Mouse (Mus musculus) hindbrain, embryonic 11.5 days (tissue): ENCODE results near the gene Rab3gap1. TPM values are rescaled to one million over a fixed set of nuclear protein-coding genes. Genes with fewer than 3 reads are reported as not detected.

Experiments
- ATAC-seq: fragments of 200-750 bp; cut with Nextera tagmentation; 2 replicates; pipeline ENCODE4 v1.8.0; 2017; ENCODE audit warnings: mild to moderate bottlenecking, moderate TSS enrichment, moderate library complexity; ENCODE audit not compliant: low FRiP score
- DNase-seq: peaks from one replicate; pipeline ENCODE4 v3.0.0-alpha.2; 2015; ENCODE audit warnings: low spot score
- H3K27ac ChIP-seq: fragments of 300-500 bp; sonication (generic); 2 replicates; pipeline ENCODE4 v1.5.1; 2014; ENCODE audit warnings: mild to moderate bottlenecking, low read depth, low read length
- H3K27me3 ChIP-seq: fragments of 300-500 bp; sonication (generic); 2 replicates; pipeline ENCODE4 v1.6.1; 2014; ENCODE audit warnings: mild to moderate bottlenecking, low read length, moderate library complexity, mixed read lengths; ENCODE audit not compliant: control insufficient read depth, insufficient read depth
- H3K36me3 ChIP-seq: fragments of 300-500 bp; sonication (generic); 2 replicates; pipeline ENCODE4 v1.6.1; 2014; ENCODE audit warnings: mild to moderate bottlenecking, low read length, moderate library complexity, mixed read lengths; ENCODE audit not compliant: control insufficient read depth, insufficient read depth
- H3K4me1 ChIP-seq: fragments of 300-500 bp; sonication (generic); replicated peaks from 2 replicates; pipeline ENCODE4 v1.6.1; 2014; ENCODE audit warnings: low read length, mixed read lengths; ENCODE audit not compliant: control insufficient read depth, insufficient read depth
- H3K4me2 ChIP-seq: fragments of 300-500 bp; sonication (generic); replicated peaks from 2 replicates; pipeline ENCODE4 v1.6.1; 2014; ENCODE audit warnings: mild to moderate bottlenecking, low read depth, low read length
- H3K4me3 ChIP-seq: fragments of 300-500 bp; sonication (generic); 2 replicates; pipeline ENCODE4 v1.5.1; 2014; ENCODE audit warnings: low read depth, low read length
- H3K9ac ChIP-seq: fragments of 300-500 bp; sonication (generic); 2 replicates; pipeline ENCODE4 v1.6.1; 2014; ENCODE audit warnings: low read depth, low read length
- H3K9me3 ChIP-seq: fragments of 300-500 bp; sonication (generic); 2 replicates; pipeline ENCODE4 v1.6.1; 2016; ENCODE audit warnings: low read length; ENCODE audit not compliant: control insufficient read depth
- WGBS: fragments of 180-500 bp; shearing (Covaris S2); extraction: QIAGEN DNeasy Blood & Tissue Kit; methylation state at CpG from one replicate; pipeline ENCODE4 v1.1.7; 2014; 5-methylcytosine and 5-hydroxymethylcytosine counted together
- polyA plus RNA-seq: library from polyadenylated mRNA; unstranded; fragments of >200 nt; fragmentation: Nextera tagmentation; extraction: Ambion mirVana; gene quantifications from 2 replicates; pipeline ENCODE4 v1.2.1, GENCODE M21; 2014

Gene Rab3gap1
- 15.2 and 15.3 TPM in 2 replicates for polyA plus RNA-seq

GRCm38 (mm10) chr1:127868300-127869261 is at the start of gene Rab3gap1:
TSS of gene Rab3gap1 (plus strand) at chr1:127868773.
- Histone ChIP-seq H3K9ac (peak within 1 kb of the TSS; percentile 56), H3K4me3 (peak within 1 kb of the TSS; percentile 53), H3K9me3 (no peaks in the 10 kb centered on the region), H3K27ac (0 out of 2 replicates have a peak within 1 kb of the TSS, but pooled peaks have one; percentile 1), H3K27me3 (no peaks in the 10 kb centered on the region), H3K4me2 (peak within 1 kb of the TSS; percentile 58), H3K36me3 (no peaks in the 10 kb centered on the region), H3K4me1 (no peaks in the 10 kb centered on the region)
- ATAC-seq (peak; percentile 99), DNase-seq (peak; percentile 93)
- 12% methylated on average over 47 of the region's 47 CpGs for WGBS

GRCm38 (mm10) chr1:127827325-127827724 is 41.2 kb upstream of the Rab3gap1 start:
- Histone ChIP-seq H3K9me3 (no peaks in the 10 kb centered on the region), H3K9ac (no peak overlapping the region), H3K27ac (no peak overlapping the region), H3K4me1 (no peaks in the 10 kb centered on the region), H3K27me3 (no peaks in the 10 kb centered on the region), H3K36me3 (no peaks in the 10 kb centered on the region), H3K4me2 (no peak overlapping the region), H3K4me3 (no peak overlapping the region)
- 28% methylated on average over 2 of the region's 2 CpGs for WGBS
- ATAC-seq = no peak
- peak; percentile 57 for DNase-seq

DNA sequence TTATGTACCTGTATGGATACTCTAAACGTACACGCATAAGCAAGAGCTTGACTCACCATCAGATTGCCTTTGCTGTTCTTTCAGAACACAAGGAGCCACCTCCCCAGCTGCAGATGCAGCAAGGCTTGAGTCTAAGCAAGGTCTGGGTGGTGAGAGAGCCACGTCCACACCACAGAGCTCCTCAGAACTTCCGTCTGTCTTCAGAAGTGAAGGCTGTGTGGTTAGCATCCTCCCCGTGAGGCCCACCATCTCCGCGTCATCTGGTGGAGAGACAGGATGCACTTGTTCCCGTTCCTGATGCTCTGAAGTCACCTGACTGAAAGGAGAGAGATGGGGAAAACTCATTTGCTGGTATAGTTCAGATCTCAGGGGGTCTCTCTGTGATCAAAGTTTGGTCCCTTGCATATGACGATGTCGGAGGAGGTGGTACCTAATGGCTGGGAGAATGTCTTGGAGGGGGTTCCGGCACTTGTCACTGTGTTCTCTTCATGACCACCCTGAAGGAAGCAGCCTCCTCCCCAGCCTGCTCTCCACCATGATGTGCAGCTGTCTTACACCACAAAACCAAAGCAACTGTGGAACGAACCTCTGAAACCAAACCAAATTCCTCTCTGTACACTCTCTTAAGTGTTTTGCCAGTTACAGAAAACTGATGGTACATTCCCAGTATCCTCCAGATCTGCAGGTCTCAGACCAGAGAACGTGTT is 38.2 kb upstream of the Rab3gap1 start:
- H3K4me2 ChIP-seq = no peak overlapping the region
- no peaks in the 10 kb centered on the region for H3K9me3 ChIP-seq
- no peak overlapping the region for H3K27ac ChIP-seq
- WGBS = 90% methylated on average over 13 of the region's 13 CpGs
- H3K4me3 ChIP-seq = no peak overlapping the region
- no peaks in the 10 kb centered on the region for H3K4me1 ChIP-seq
- no peak for DNase-seq
- no peaks in the 10 kb centered on the region for H3K27me3 ChIP-seq
- H3K36me3 ChIP-seq = no peaks in the 10 kb centered on the region
- no peak overlapping the region for H3K9ac ChIP-seq
- ATAC-seq = no peak

GRCm38 (mm10) chr1:127833714-127834113 is 34.9 kb upstream of the Rab3gap1 start:
- no peak for DNase-seq
- Histone ChIP-seq H3K4me2 (no peak overlapping the region), H3K27me3 (no peaks in the 10 kb centered on the region), H3K9me3 (no peaks in the 10 kb centered on the region), H3K4me1 (no peaks in the 10 kb centered on the region), H3K9ac (no peak overlapping the region), H3K27ac (no peak overlapping the region), H3K36me3 (no peaks in the 10 kb centered on the region), H3K4me3 (no peak overlapping the region)
- 64% methylated on average over 2 of the region's 2 CpGs for WGBS
- no peak for ATAC-seq

- WGBS = 74% methylated on average over 4 of the region's 4 CpGs
- H3K27ac ChIP-seq = no peak overlapping the region
Observed at GRCm38 (mm10) chr1:127834202-127834601, 34.4 kb upstream of the Rab3gap1 start.

DNA sequence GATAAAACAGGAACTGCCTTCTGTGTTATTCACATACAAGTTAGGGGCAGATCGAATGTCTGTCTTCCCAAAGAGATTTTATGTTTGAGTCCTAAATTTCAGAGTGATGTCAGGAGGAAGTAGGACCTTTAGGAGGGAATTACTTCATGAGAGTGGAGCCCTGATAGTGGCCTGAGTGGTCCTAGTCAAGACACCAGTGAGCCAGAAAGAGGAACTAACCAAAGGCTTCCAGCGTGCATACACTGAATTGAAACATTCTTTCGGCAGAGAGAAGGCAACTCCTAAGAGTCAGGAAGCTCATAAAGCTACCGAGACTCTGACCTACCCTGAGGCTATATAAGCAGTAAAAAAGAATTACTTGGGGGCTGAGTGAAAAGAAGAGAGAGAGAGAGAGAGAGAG is 32.0 kb upstream of the Rab3gap1 start:
- Histone ChIP-seq H3K9ac (no peak overlapping the region), H3K27ac (no peak overlapping the region), H3K27me3 (no peaks in the 10 kb centered on the region), H3K9me3 (no peaks in the 10 kb centered on the region), H3K4me3 (no peak overlapping the region), H3K36me3 (no peaks in the 10 kb centered on the region), H3K4me2 (no peak overlapping the region), H3K4me1 (no peaks in the 10 kb centered on the region)
- WGBS = 74% methylated on average over 4 of the region's 4 CpGs
- DNase-seq (no peak), ATAC-seq (no peak)

More at GRCm38 (mm10) chr1:127834202-127834601, 34.4 kb upstream of the Rab3gap1 start:
- H3K4me1 ChIP-seq = no peaks in the 10 kb centered on the region
- ATAC-seq (no peak), DNase-seq (no peak)
- no peak overlapping the region for H3K9ac ChIP-seq
- no peaks in the 10 kb centered on the region for H3K27me3 ChIP-seq
- no peak overlapping the region for H3K4me3 ChIP-seq
- H3K4me2 ChIP-seq = no peak overlapping the region
- H3K9me3 ChIP-seq = no peaks in the 10 kb centered on the region
- H3K36me3 ChIP-seq = no peaks in the 10 kb centered on the region

DNA sequence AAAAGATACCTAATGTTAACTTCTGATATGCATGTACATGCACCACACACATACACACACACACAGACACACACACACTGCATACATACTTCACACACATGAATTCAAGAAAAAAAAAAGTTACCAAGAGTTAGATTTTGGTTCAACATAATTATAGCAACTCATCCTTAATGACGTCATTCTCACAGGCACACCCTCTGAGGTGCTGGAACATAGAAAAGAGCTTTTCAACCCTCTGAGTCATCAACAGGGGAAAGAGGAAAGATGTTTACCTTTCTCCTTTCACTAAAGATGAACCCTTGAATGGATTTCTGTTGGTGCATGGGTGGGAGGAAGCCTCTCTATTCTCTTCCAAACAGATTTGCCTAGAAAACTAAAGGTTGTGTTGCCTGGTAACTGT is 30.0 kb upstream of the Rab3gap1 start:
- Histone ChIP-seq H3K9ac (no peak overlapping the region), H3K4me2 (no peak overlapping the region), H3K36me3 (no peaks in the 10 kb centered on the region), H3K4me3 (no peak overlapping the region), H3K4me1 (no peaks in the 10 kb centered on the region), H3K27ac (no peak overlapping the region), H3K9me3 (no peaks in the 10 kb centered on the region), H3K27me3 (no peaks in the 10 kb centered on the region)
- 75% methylated on average over 1 of the region's 1 CpGs for WGBS
- ATAC-seq (no peak), DNase-seq (no peak)

DNA sequence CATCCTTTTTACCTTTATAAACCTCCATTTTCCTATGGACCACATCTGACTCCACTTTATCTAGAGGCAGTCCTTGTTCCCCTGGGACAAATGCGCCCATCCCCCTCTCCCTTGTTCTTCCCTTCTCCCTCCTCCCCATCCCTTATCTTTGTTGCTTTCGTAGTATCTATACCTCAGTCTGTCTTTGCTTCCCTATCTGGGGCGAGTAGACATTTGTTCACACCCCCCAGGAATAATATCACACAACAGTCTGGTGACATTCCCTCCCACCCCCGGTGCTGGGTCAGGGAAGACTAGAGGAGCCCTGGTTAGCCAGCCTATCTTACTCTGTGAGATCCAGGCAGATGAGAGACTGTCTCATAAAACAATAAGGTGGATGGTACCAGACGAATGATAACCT is 23.1 kb upstream of the Rab3gap1 start:
- H3K4me2 ChIP-seq = no peak overlapping the region
- ATAC-seq = no peak
- no peaks in the 10 kb centered on the region for H3K36me3 ChIP-seq
- no peak overlapping the region for H3K9ac ChIP-seq
- no peak overlapping the region for H3K27ac ChIP-seq
- H3K27me3 ChIP-seq = no peaks in the 10 kb centered on the region
- WGBS = 81% methylated on average over 5 of the region's 5 CpGs
- H3K9me3 ChIP-seq = no peaks in the 10 kb centered on the region
- H3K4me1 ChIP-seq = no peaks in the 10 kb centered on the region
- no peak overlapping the region for H3K4me3 ChIP-seq
- no peak for DNase-seq
